Mouse (Mus musculus) cerebellum, adult 9-10 months (tissue): ENCODE measurements at regions not wholly inside any gene's neighbourhood (a gene's known extent, or its start where the extent isn't known, plus 50 kb on each side); places are given as distances from the start of the nearest gene placed in this dataset.

Source experiments
- DNase-seq: peaks from one replicate; pipeline ENCODE4 v3.0.0; 2022

- peak; percentile 20 for DNase-seq
Measured at GRCm38 (mm10) chr2:94248948-94249347, 91.2 kb upstream of the Hsd17b12 start.

GRCm38 (mm10) chr2:94246851-94247471, 89.2 kb upstream of the Hsd17b12 start:
- peak; percentile 85 for DNase-seq

GRCm38 (mm10) chr2:94246180-94246611, 88.4 kb upstream of the Hsd17b12 start:
- peak; percentile 80 for DNase-seq

DNA sequence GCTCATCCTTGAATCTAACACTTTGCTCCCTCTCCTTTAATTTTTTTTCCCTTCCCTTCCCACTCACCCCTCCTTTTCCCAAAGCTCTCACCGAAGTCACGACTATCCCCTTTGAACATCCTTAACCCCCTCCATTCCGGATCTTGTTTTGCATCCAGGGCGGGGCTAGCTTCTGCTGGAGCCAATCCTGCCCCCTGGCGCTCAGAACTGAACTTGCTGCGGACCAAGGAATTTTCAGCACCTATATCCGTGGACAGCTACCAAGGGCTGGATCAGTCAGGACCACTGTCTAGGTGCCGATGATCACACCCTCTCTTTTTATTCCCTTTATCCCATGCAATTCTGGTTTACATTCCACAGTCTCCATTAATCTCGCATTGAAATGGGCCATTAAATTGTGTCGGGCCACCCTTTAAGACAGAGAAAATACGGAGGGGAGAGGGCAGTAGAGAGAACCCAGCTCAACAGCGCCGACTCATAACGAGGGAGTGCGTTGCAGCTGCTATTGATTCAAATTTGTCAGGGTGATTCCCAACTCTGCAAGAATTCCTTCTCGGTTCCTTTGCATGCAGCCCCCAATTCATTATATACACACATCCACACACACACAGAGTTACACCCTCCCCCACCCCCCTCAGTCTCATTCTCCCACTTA, 87.7 kb upstream of the Hsd17b12 start:
- DNase-seq = peak; percentile 91

DNA sequence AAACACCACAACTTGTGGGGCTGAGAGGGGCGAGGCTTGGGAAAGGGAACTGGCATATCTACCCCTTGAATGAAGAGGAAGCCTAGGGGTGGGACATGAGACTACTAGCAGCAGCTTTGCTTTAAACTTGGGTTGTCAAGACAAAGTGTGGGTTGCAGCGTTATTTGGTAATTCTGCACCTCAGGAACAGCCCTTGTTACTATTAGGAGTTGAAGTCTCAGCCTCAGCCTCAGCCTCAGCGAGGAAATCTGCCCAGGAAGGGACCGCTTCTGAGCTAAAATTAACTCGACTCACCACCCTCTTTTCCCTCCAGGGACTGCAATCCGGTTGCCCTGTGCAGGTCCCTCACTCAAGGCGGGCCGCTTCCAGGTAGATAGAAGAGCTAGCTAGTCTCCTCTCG, 86.4 kb upstream of the Hsd17b12 start:
- peak; percentile 56 for DNase-seq

GRCm38 (mm10) chr2:94243053-94243916, 85.5 kb upstream of the Hsd17b12 start:
- DNase-seq = peak; percentile 51

GRCm38 (mm10) chr2:94242406-94243052, 84.8 kb upstream of the Hsd17b12 start:
- DNase-seq = peak; percentile 61

- no peak for DNase-seq
Measured at GRCm38 (mm10) chr2:94242051-94242397, 84.3 kb upstream of the Hsd17b12 start.

GRCm38 (mm10) chr2:94241301-94242050, 83.7 kb upstream of the Hsd17b12 start:
- peak; percentile 88 for DNase-seq

- DNase-seq = peak; percentile 46
Measured at GRCm38 (mm10) chr2:94240411-94240810, 82.6 kb upstream of the Hsd17b12 start.

DNA sequence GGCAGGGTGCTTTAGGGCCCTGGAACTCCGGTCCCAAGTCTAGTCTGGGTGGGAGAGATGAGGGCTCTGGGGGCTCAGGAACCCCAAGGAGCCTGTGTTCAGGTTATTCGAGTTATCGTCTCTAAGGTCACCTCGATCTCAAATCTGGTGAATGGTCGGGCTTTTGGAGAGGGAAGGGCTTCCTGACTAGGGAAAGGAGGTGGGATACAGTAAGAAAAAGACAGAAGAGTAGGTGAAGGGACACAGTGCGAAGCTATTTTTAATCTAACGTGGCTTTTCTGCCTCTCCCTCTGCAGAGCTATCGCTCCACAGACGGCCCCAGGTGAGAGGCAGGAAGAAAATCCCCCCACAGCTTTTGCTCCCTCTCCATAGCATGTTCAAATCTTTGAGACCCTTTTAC, 81.8 kb upstream of the Hsd17b12 start:
- peak; percentile 17 for DNase-seq

GRCm38 (mm10) chr2:94236479-94236878, 78.7 kb upstream of the Hsd17b12 start:
- no peak for DNase-seq

DNA sequence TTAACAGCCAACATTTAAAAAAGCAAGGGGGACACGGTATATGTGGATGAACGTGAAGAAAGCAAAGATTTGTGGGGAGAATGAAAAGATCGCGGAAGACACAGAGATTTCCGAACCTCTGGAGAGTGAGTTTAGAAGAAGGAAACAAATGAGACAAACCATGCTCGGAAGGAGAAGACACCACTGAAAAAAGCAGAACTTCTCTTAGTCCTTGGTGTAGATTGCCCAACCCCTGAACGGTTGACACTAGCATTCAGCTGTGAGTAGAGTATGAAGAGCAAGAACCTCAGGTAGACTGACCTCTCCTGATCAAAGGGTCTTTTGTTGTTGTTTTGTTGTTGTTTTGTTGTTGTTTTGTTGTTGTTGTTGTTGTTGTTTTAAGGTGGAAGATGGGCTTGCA, 75.8 kb upstream of the Hsd17b12 start:
- no peak for DNase-seq

- DNase-seq = no peak
Measured at GRCm38 (mm10) chr2:94219421-94219820, 61.7 kb upstream of the Hsd17b12 start.

DNA sequence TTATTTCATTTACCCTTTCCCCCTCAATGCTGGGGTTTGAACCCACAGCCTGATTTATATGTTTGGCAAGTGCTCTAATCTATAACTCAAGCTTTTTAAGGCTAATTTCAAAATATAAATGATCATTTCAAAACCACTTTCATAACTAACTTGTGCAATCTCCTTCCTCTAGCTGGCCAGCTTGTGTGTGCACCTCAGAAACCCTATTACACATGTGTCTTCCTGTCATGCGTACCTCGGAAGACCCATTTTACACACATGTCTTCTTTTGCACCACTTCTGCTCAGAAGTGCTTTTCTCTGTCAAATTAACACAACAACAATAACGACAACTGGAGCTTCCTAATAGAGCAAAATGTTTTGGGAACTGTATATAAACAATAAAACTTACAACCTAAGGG, 59.7 kb upstream of the Hsd17b12 start:
- DNase-seq = no peak

GRCm38 (mm10) chr2:94215455-94215854, 57.7 kb upstream of the Hsd17b12 start:
- DNase-seq = no peak
